Mouse (Mus musculus) thymus, adult 2 months (tissue): Measurements from ENCODE around the gene Xlr5a.

Experiments used
- CTCF ChIP-seq: fragments of 200-500 bp; IDR thresholded peaks from 2 replicates; pipeline ENCODE4 v1.5.1; 2012; ENCODE audit warnings: mild to moderate bottlenecking, control low read depth, low read length, moderate library complexity, borderline replicate concordance; ENCODE audit not compliant: control insufficient read depth, poor library complexity, insufficient read depth; ENCODE audit errors: extremely low read depth
- POLR2A ChIP-seq: fragments of 200-500 bp; IDR thresholded peaks from 2 replicates; pipeline ENCODE4 v1.6.1; 2012; ENCODE audit warnings: mild to moderate bottlenecking, low read length, control low read depth, moderate library complexity; ENCODE audit not compliant: control insufficient read depth, poor library complexity, insufficient read depth; ENCODE audit errors: extremely low read depth

DNA sequence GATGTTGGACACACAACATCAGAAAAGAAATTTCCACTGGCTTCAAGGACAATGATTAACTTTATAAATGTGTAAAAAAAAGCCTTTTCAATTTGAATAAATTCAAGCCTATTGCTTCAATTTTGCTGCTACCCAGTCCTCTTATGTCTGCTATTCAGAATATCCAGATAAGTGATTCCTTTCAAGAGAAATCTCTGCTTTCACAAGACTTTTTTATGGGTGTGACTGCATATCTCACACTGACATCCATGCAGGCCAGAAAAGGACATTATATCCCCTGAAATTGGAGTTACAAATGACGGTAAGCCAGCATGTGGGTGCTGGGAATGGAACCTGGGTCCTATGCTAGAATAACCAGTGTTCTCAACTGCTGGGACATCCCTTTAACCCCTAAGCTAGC, 231.2 kb downstream of the Xlr5a start:
- TF ChIP-seq POLR2A = no peak
- TF ChIP-seq CTCF = no peak
